Mouse (Mus musculus): ENCODE measurements around the gene Os9. TPM values are rescaled to one million over a fixed set of nuclear protein-coding genes. Genes with fewer than 3 reads are reported as not detected.
"Not testable (repeated sequence)": the region's sequence is repeated elsewhere in the genome, so short reads cannot be mapped to it uniquely, and the experiment has no call there.

Os9 gene
- total RNA-seq, 2 experiments from 2014 or later = 116 to 118 TPM

DNA sequence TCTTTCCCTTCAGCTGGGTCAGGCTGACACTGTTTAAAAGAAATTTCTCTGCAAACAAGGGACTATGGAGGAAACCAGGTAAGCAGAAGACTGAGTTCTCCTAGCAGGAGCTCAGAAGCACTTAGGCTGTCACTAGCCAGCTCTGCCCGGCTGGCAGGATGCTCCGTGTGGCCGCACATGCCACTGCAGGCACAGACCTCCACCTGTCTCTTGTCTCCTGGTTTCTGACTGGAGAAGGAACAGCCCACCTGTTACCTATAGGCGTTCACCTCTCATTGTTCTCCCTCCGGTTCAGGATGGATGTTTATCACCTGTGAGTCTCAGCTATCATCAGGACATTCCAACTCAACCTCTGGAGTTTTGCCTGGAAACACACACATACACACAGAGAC, 37.0 kb downstream of the Os9 start:
- no peak for DNase-seq (ENCODE audit: low spot score in 2 of 2)

- DNase-seq (ENCODE audit: low spot score in 2 of 2) = no peak
Measured at GRCm38 (mm10) chr10:127083292-127083914, 37.5 kb downstream of the Os9 start.

- peak in 1 of 2 experiments; percentile 36 for DNase-seq (ENCODE audit: low spot score in 2 of 2)
Measured at GRCm38 (mm10) chr10:127081996-127082620, 38.8 kb downstream of the Os9 start.

GRCm38 (mm10) chr10:127080901-127081780, 39.8 kb downstream of the Os9 start:
- peak in 1 of 2 experiments; percentile 60 for DNase-seq (ENCODE audit: low spot score in 2 of 2)

- DNase-seq (ENCODE audit: low spot score in 2 of 2) = peak in 1 of 2 experiments; percentile 39
Measured at GRCm38 (mm10) chr10:127079665-127080391, 41.1 kb downstream of the Os9 start.

DNA sequence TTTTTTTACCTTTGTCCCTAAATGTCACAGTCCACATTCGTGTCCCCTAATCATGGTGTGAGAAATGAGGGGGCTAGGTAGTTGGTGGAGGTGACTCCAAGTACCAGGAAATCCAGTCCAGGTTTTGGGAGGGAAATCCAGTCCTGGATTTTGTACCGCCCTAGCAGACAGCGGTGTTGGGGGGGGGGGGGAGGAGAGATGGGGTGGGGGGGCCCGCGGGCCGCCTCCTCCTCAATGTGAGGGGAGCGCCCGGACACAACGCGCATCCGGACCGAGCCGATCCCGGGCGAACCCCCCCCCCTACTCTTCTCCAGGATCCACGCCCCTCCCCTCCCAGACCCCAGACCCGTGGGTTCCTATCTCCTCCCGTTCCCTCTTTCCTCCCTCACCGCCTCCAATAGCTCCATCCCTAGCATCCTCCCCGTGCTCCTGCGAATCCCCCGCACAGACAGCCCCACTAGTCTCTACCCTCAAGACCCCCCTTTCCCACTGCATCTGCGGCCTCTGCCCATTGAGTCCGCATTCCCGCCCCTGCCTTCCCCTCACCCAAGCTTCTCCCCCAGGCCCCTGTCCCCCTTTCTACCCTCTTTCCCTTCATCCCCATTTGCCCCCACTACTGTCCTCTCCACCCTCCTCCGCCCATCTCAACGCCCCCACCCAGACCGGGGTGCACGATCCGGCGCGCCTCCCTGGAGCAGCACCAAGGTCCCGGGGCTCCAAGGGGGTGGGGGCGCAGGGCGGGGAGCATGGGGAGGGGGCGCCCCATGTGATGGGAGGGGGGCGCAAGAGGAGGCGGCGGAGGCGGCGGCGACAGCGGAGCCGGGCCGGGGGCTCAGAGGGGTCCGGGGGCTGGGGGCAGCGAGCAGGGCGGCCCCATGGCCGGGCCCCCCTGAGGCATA, 42.0 kb downstream of the Os9 start:
- peak in 1 of 2 experiments; percentile 84 for DNase-seq (ENCODE audit: low spot score in 2 of 2)

GRCm38 (mm10) chr10:127078001-127078676, 42.8 kb downstream of the Os9 start:
- DNase-seq (ENCODE audit: low spot score in 2 of 2) = peak in 1 of 2 experiments; percentile 59

- DNase-seq (ENCODE audit: low spot score in 2 of 2) = peak in 1 of 2 experiments; percentile 52
Measured at GRCm38 (mm10) chr10:127077515-127077914, 43.4 kb downstream of the Os9 start.

- DNase-seq (ENCODE audit: low spot score in 2 of 2) = peak in 1 of 2 experiments; percentile 40
Measured at GRCm38 (mm10) chr10:127076082-127076481, 44.8 kb downstream of the Os9 start.

GRCm38 (mm10) chr10:127075651-127076050, 45.3 kb downstream of the Os9 start:
- DNase-seq (ENCODE audit: low spot score in 2 of 2) = no peak

DNA sequence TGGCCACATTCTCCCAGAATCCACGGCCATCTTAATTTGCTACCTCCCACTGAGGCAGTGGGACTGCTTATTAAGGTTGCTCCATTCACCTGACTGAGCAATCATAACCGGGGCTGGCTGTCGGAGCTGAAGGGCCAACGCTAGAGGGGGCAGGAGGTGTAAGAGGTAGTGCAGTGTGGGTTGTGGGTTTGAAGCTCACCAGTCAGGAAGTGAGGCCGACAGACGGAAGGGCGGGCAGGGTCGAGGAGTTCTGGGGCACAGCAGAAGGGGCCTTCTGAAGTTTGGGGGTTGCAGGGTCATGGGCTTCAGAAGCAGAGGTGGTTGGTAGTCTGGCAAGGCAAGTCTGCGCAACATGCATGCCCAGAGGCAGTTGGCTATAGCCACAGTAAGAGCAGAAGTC, 45.9 kb downstream of the Os9 start, which contains the start of gene Agap2:
Gene Agap2 (plus strand): TSS at position 205 of the 400 bp plus-strand sequence.
- no peak for DNase-seq (ENCODE audit: low spot score in 2 of 2)

GRCm38 (mm10) chr10:127073981-127074380, 47.0 kb downstream of the Os9 start:
- no peak for DNase-seq (ENCODE audit: low spot score in 2 of 2)

DNA sequence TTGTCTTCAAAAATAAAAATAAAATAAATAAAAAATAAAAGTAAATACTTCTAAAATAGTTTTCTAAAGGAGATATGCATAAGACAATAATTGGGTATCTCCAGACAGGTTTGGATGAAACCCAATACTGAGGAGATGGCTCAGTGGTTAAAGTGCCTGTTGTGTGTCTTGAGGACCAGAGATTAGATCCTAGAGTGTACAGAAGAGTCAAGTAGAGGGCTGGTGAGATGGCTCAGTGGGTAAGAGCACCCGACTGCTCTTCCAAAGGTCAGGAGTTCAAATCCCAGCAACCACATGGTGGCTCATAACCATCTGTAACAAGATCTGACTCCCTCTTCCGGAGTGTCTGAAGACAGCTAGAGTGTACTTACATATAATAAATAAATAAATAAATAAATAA, 48.0 kb downstream of the Os9 start:
- not testable (repeated sequence) for DNase-seq (ENCODE audit: low spot score in 2 of 2)

DNA sequence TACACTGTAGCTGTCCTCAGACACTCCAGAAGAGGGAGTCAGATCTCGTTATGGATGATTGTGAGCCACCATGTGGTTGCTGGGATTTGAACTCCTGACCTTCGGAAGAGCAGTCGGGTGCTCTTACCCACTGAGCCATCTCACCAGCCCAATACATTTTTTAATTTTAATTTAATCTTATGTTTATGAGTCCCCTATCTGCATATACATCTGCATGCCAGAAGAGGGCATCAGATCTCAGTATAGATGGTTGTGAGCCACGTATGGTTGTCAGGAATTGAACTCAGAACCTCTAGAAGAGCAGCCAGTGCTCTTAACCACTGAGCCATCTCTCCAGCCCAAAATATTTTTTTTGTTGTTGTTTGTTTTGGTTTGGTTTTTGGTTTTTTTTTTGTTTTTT, 48.7 kb downstream of the Os9 start:
- DNase-seq (ENCODE audit: low spot score in 2 of 2) = not testable (repeated sequence)

DNA sequence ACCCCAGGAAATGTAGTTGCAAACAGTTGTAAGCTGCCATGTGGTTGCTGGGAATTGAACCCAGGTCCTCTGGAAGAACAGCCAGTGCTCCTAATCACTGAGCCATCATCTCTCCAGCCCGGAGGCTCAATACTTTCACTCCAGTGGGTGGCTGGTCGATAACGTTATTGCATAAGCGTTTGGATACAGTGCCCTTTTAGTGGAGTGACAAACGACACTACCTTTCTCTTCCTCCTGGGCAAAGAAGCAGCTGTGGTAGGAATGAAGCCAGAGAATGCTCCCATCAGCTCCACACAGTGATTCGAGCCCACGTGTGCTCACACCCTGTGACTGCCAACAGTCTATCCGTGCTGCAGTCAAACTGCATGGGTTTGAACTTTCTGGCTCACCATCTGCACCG, 49.7 kb downstream of the Os9 start:
- DNase-seq (ENCODE audit: low spot score in 2 of 2) = no peak

GRCm38 (mm10) chr10:127070190-127071121, 50.5 kb downstream of the Os9 start, which contains the start of gene Tspan31:
TSS of gene Tspan31 (minus strand) at chr10:127070264.
- DNase-seq (ENCODE audit: low spot score in 2 of 2) = peak; percentile 89 to 92

DNA sequence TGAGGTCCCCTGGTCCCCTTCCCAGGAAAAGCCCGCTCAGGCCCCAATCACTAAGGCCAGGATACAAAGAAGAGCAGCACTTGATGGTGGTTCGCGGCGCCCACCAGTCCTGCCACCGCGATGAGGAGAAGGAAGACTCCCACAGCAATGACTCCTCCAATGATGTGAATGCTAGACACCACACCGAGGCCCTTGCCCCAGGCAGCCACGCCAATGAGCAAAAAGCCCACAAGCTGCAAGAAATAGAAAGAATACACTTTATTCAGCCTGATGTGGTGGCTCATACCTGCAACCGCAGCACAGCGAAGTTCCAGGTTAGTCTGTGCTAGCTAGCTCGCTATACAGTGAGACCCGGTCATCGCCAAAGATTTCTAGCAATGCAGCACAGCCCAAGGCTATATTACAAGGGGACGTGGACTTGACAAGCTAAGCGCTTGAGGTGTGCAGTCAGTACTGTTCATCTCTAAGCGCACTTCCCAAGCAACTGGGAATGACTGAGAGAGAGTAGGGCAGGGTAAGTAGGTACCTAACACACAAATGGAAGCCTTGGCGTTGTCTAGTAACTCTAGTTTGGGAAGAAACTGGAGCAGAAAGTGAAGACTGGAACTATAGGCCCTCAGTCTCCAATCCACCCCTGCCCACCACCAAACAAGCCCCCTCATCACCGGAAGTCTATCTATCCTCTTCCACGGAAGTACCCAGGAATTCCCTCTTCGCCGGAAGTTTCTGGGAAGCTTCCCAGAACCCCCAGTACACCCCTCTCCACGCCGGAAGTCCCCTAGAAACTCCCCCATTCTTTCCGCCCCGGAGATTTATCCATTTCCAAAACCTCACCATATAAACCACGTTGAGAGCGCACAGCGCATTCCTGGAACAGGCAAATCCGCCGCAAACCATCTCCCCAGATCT, 51.4 kb downstream of the Os9 start:
- DNase-seq (ENCODE audit: low spot score in 2 of 2) = no peak
